Mouse (Mus musculus): ENCODE measurements at regions not wholly inside any gene's neighbourhood (a gene's known extent, or its start where the extent isn't known, plus 50 kb on each side); places are given as distances from the start of the nearest gene placed in this dataset.
A peak's percentile ranks its signal among the peaks of the same experiment; 100 is the strongest.

GRCm38 (mm10) chr3:137482546-137482945 lies 138.9 kb upstream of the Ddit4l start:
- no peak for DNase-seq

GRCm38 (mm10) chr3:137482971-137483370 lies 138.4 kb upstream of the Ddit4l start:
- no peak for DNase-seq

- no peak for DNase-seq
Measured at GRCm38 (mm10) chr3:137489592-137489991, 131.8 kb upstream of the Ddit4l start.

GRCm38 (mm10) chr3:137491508-137492019 lies 129.8 kb upstream of the Ddit4l start:
- DNase-seq: no peak

- DNase-seq: no peak
Measured at GRCm38 (mm10) chr3:137498343-137498742, 123.1 kb upstream of the Ddit4l start.

- no peak for DNase-seq
Measured at GRCm38 (mm10) chr3:137511283-137511682, 110.1 kb upstream of the Ddit4l start.

- peak; percentile 41 to 65 for DNase-seq
Measured at GRCm38 (mm10) chr3:137512411-137512810, 109.0 kb upstream of the Ddit4l start.

GRCm38 (mm10) chr3:137513026-137513425 lies 108.4 kb upstream of the Ddit4l start:
- peak; percentile 77 to 84 for DNase-seq

- no peak for DNase-seq
Measured at GRCm38 (mm10) chr3:137514238-137514637, 107.2 kb upstream of the Ddit4l start.

- DNase-seq: no peak
Measured at GRCm38 (mm10) chr3:137517433-137517832, 104.0 kb upstream of the Ddit4l start.

GRCm38 (mm10) chr3:137520191-137520590 lies 101.2 kb upstream of the Ddit4l start:
- no peak for DNase-seq

GRCm38 (mm10) chr3:137525606-137526575 lies 95.5 kb upstream of the Ddit4l start:
- no peak for DNase-seq

GRCm38 (mm10) chr3:137529592-137529960 lies 91.8 kb upstream of the Ddit4l start:
- DNase-seq: no peak

- no peak for DNase-seq
Measured at GRCm38 (mm10) chr3:137529961-137530609, 91.3 kb upstream of the Ddit4l start.

GRCm38 (mm10) chr3:137541666-137542065 lies 79.7 kb upstream of the Ddit4l start:
- DNase-seq: no peak

- DNase-seq: no peak
Measured at GRCm38 (mm10) chr3:137542343-137542742, 79.1 kb upstream of the Ddit4l start.

GRCm38 (mm10) chr3:137547414-137547877 lies 74.0 kb upstream of the Ddit4l start:
- DNase-seq: peak; percentile 37 to 64

- DNase-seq: no peak
Measured at GRCm38 (mm10) chr3:137547938-137548337, 73.5 kb upstream of the Ddit4l start.

- DNase-seq: no peak
Measured at GRCm38 (mm10) chr3:137550708-137551107, 70.7 kb upstream of the Ddit4l start.

GRCm38 (mm10) chr3:137552472-137553336 lies 68.7 kb upstream of the Ddit4l start:
- DNase-seq: peak in 1 of 2 experiments; percentile 9

GRCm38 (mm10) chr3:137560851-137561449 lies 60.5 kb upstream of the Ddit4l start:
- peak; percentile 68 to 81 for DNase-seq

GRCm38 (mm10) chr3:137561986-137562385 lies 59.4 kb upstream of the Ddit4l start:
- DNase-seq: peak; percentile 7 to 26

Data from cerebellum, postnatal 14 days (tissue).